In genomic region chr2:18901133-18901532, GRCm38 (mm10) we compare ENCODE assay signal across 20 mouse cellular contexts.
DNase-seq lines count a peak whose midpoint lies in the region; ATAC-seq lines count a peak whose summit lies in the region.
"Had no signal": no experiment of that assay in that cellular context is flagged by ENCODE, and none has a peak within 500 bp of the region (broad histone marks: within the 10 kb centered on the region; RNA-seq: fewer than 3 reads in every experiment).

No protein-coding gene starts in this region.

- DNase-seq in thymus, postnatal 14 days: peak; percentile 3
- no peak for DNase-seq in thymus, postnatal 10 days (ENCODE audit: low spot score in 2 of 2)
- DNase-seq in MEL-GATA-1-ER (ENCODE audit: extremely low read depth, low read depth): peak; percentile 83
- DNase-seq in heart, adult 11 months: no peak
- DNase-seq in urinary bladder, adult 2 months (ENCODE audit: low spot score): no peak
- no peak for DNase-seq in gastrocnemius, adult 18-20 months (ENCODE audit: low spot score)
- DNase-seq: adrenal gland, adult 8-10 months; adrenal gland, postnatal 25 days; cerebellum, adult 11-12 months; cerebellum, adult 8-10 months; cerebellum, postnatal 10 days; cerebellum, postnatal 36 days; gastrocnemius, adult 2 months; gastrocnemius, postnatal 14 days; heart, adult 18-20 months; heart, postnatal 10 days had no signal

- 0 out of 2 replicates have a peak, but pooled peaks have one; percentile 39 for ATAC-seq in megakaryocyte-erythroid progenitor cell, adult 5-6 weeks (replicated peaks; ENCODE audit: low FRiP score, low TSS enrichment, poor library complexity, severe bottlenecking)
- ATAC-seq: CD4-positive, CD25-positive, alpha-beta regulatory T cell, adult 4 months; forebrain, embryonic 13.5 days; forebrain, embryonic 16.5 days had no signal

Comparison
In these comparisons a context has a peak if more than half of its experiments do, and no peak if none do; other contexts are left out.
1. DNase-seq: peak in thymus, postnatal 14 days (single experiment) and MEL-GATA-1-ER (single experiment); none in thymus, postnatal 10 days (0 of 2), heart, adult 11 months (single experiment), urinary bladder, adult 2 months (single experiment) and gastrocnemius, adult 18-20 months (single experiment).